Mouse (Mus musculus) ES-E14 (cell line): ENCODE data around the gene Pmf1.

ENCODE experiments used
- HCFC1 ChIP-seq: IDR thresholded peaks from 2 replicates; pipeline ENCODE4 v1.6.1; 2012; ENCODE audit warnings: low read length, inconsistent platforms, borderline replicate concordance; ENCODE audit not compliant: insufficient read depth
- MAFK ChIP-seq: IDR thresholded peaks from 2 replicates; pipeline ENCODE4 v1.6.1; 2014; ENCODE audit warnings: mild to moderate bottlenecking, low read depth, low read length, inconsistent platforms; ENCODE audit not compliant: insufficient read depth
- ZC3H11A ChIP-seq: IDR thresholded peaks from 2 replicates; pipeline ENCODE4 v1.6.1; 2012; ENCODE audit warnings: low read depth, mild to moderate bottlenecking, inconsistent platforms, low read length, borderline replicate concordance
- ZNF384 ChIP-seq: IDR thresholded peaks from 2 replicates; pipeline ENCODE4 v1.6.1; 2012; ENCODE audit warnings: low read depth, low read length, inconsistent platforms

DNA sequence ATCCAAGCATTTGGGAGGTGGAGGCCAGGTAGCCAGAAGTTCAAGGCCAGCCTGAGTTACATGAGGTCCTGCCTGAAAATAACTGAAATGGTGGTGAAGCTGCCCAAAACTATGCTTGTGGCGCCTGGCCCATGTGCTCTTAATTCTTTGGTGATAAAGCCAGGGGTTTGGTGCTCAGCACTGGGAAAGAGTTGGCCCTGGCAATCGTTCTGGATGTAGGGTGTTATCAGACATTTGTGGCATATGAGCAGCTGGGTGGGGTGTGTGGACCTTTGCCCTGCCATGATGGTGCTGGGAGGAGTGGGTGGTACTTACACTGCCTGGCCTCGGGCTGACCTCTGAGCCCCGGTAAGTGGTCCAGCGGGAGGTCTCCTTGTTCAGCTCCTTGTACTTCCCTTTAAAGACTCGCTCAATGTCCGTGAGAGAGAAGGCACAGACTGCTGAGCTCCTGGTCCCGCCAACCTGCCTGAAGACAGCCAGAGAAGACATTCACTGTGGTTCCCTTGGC lies 37.6 kb upstream of the Pmf1 start:
- TF ChIP-seq MAFK (no peak), ZC3H11A (no peak), HCFC1 (no peak), ZNF384 (no peak)
